Mouse (Mus musculus) kidney, postnatal 0 days (tissue): ENCODE results near the gene Birc5. TPM values are rescaled to one million over a fixed set of nuclear protein-coding genes. Genes with fewer than 3 reads are reported as not detected.

Source experiments
- ATAC-seq: fragments of 200-750 bp; cut with Nextera tagmentation; replicated peaks from 2 replicates; pipeline ENCODE4 v1.8.0; 2017; ENCODE audit warnings: low read depth, moderate number of reproducible peaks, moderate TSS enrichment, moderate library complexity; ENCODE audit not compliant: low FRiP score
- DNase-seq: peaks from one replicate; pipeline ENCODE4 v3.0.0-alpha.2; 2016; ENCODE audit warnings: low spot score
- H3K27ac ChIP-seq: fragments of 300-500 bp; sonication (generic); 2 replicates; pipeline ENCODE4 v1.5.1; 2014; ENCODE audit warnings: mild to moderate bottlenecking
- H3K27me3 ChIP-seq: fragments of 300-500 bp; sonication (generic); 2 replicates; pipeline ENCODE4 v1.6.1; 2014; ENCODE audit warnings: low read length, mixed read lengths; ENCODE audit not compliant: insufficient read depth
- H3K36me3 ChIP-seq: fragments of 300-500 bp; sonication (generic); 2 replicates; pipeline ENCODE4 v1.6.1; 2014; ENCODE audit warnings: low read length, mixed read lengths; ENCODE audit not compliant: insufficient read depth
- H3K4me1 ChIP-seq: fragments of 300-500 bp; sonication (generic); replicated peaks from 2 replicates; pipeline ENCODE4 v1.6.1; 2014; ENCODE audit warnings: antibody characterized with exemption, low read length, mixed read lengths; ENCODE audit not compliant: insufficient read depth
- H3K4me2 ChIP-seq: fragments of 300-500 bp; sonication (generic); 2 replicates; pipeline ENCODE4 v1.6.1; 2014; ENCODE audit warnings: mild to moderate bottlenecking, low read length, moderate library complexity, mixed read lengths
- H3K4me3 ChIP-seq: fragments of 300-500 bp; sonication (generic); replicated peaks from 2 replicates; pipeline ENCODE4 v1.5.1; 2014; ENCODE audit warnings: low read depth, low read length
- H3K9ac ChIP-seq: fragments of 300-500 bp; sonication (generic); 2 replicates; pipeline ENCODE4 v1.6.1; 2014; ENCODE audit warnings: low read depth, low read length
- H3K9me3 ChIP-seq: fragments of 300-500 bp; sonication (generic); replicated peaks from 2 replicates; pipeline ENCODE4 v1.6.1; 2016; ENCODE audit warnings: low read length, inconsistent platforms, mixed read lengths
- CTCF ChIP-seq: IDR thresholded peaks from 2 replicates; pipeline ENCODE4 v1.5.1; 2016; ENCODE audit warnings: antibody characterized with exemption, low read depth, mild to moderate bottlenecking, moderate library complexity
- WGBS: fragments of 180-500 bp; shearing (Covaris S2); extraction: QIAGEN DNeasy Blood & Tissue Kit; methylation state at CpG from one replicate; pipeline ENCODE4 v1.1.7; 2014; 5-methylcytosine and 5-hydroxymethylcytosine counted together
- polyA plus RNA-seq: library from polyadenylated mRNA; unstranded; fragments of >200 nt; fragmentation: Nextera tagmentation; extraction: Ambion mirVana; gene quantifications from 2 replicates; pipeline ENCODE4 v1.2.1, GENCODE M21; 2015

The Birc5 gene
- 145 and 155 TPM in 2 replicates for polyA plus RNA-seq

- Histone ChIP-seq H3K36me3 (0 out of 2 replicates have a peak, but pooled peaks cover 3% of the 10 kb centered on the region), H3K9me3 (no peaks in the 10 kb centered on the region), H3K4me2 (peak within 1 kb of the TSS; percentile 78), H3K4me3 (peak within 1 kb of the TSS; percentile 49), H3K27ac (peak within 1 kb of the TSS; percentile 94), H3K9ac (peak within 1 kb of the TSS; percentile 70), H3K4me1 (peaks cover 7% of the 10 kb centered on the region; the same call in 1 of the 2 replicates), H3K27me3 (no peaks in the 10 kb centered on the region)
- under 1% methylated on average over 51 of the region's 51 CpGs for WGBS
- TF ChIP-seq CTCF, result no peak
- DNase-seq, result peak; percentile 98
- ATAC-seq, result peak; percentile 90
Observed at GRCm38 (mm10) chr11:117848985-117849671, at the start of gene Birc5. TSS of gene Birc5 (plus strand) at chr11:117849251.

- H3K27ac ChIP-seq, result no peak overlapping the region
- no peak for TF ChIP-seq CTCF
- H3K4me2 ChIP-seq, result no peak overlapping the region
- DNase-seq (no peak), ATAC-seq (no peak)
- no peak overlapping the region for H3K9ac ChIP-seq
- 83% methylated on average over 7 of the region's 7 CpGs for WGBS
- no peaks in the 10 kb centered on the region for H3K9me3 ChIP-seq
- H3K4me1 ChIP-seq, result no peaks in the 10 kb centered on the region
- H3K36me3 ChIP-seq, result no peaks in the 10 kb centered on the region
- H3K27me3 ChIP-seq, result no peaks in the 10 kb centered on the region
- H3K4me3 ChIP-seq, result no peak overlapping the region
Observed at GRCm38 (mm10) chr11:117800038-117800437, 49.0 kb upstream of the Birc5 start.

- H3K27ac ChIP-seq, result no peak overlapping the region
- no peak for ATAC-seq
- no peaks in the 10 kb centered on the region for H3K27me3 ChIP-seq
- no peaks in the 10 kb centered on the region for H3K4me1 ChIP-seq
- no peak overlapping the region for H3K4me3 ChIP-seq
- H3K36me3 ChIP-seq, result no peaks in the 10 kb centered on the region
- no peak overlapping the region for H3K9ac ChIP-seq
- DNase-seq, result peak; percentile 44
- WGBS, result 48% methylated on average over 7 of the region's 7 CpGs
- no peak overlapping the region for H3K4me2 ChIP-seq
- TF ChIP-seq CTCF, result no peak
- H3K9me3 ChIP-seq, result no peaks in the 10 kb centered on the region
Observed at GRCm38 (mm10) chr11:117801650-117802049, 47.4 kb upstream of the Birc5 start.

- no peak overlapping the region for H3K4me3 ChIP-seq
- no peaks in the 10 kb centered on the region for H3K27me3 ChIP-seq
- H3K9ac ChIP-seq, result no peak overlapping the region
- no peaks in the 10 kb centered on the region for H3K4me1 ChIP-seq
- H3K9me3 ChIP-seq, result no peaks in the 10 kb centered on the region
- H3K36me3 ChIP-seq, result no peaks in the 10 kb centered on the region
- no peak overlapping the region for H3K4me2 ChIP-seq
- WGBS, result 76% methylated on average over 3 of the region's 3 CpGs
- no peak for DNase-seq
- H3K27ac ChIP-seq, result no peak overlapping the region
- TF ChIP-seq CTCF, result no peak
- ATAC-seq, result no peak
Observed at GRCm38 (mm10) chr11:117803166-117803688, 45.8 kb upstream of the Birc5 start.

- Histone ChIP-seq H3K9ac (no peak overlapping the region), H3K4me3 (no peak overlapping the region), H3K9me3 (no peaks in the 10 kb centered on the region), H3K36me3 (no peaks in the 10 kb centered on the region), H3K27me3 (no peaks in the 10 kb centered on the region), H3K27ac (no peak overlapping the region), H3K4me1 (peaks cover 3% of the 10 kb centered on the region; the same call in 1 of the 2 replicates), H3K4me2 (no peak overlapping the region)
- WGBS, result 95% methylated on average over 6 of the region's 6 CpGs
- no peak for DNase-seq
- no peak for ATAC-seq
- no peak for TF ChIP-seq CTCF
Observed at GRCm38 (mm10) chr11:117806781-117807180, 42.3 kb upstream of the Birc5 start.

- no peak for TF ChIP-seq CTCF
- Histone ChIP-seq H3K9me3 (no peaks in the 10 kb centered on the region), H3K4me2 (peak within 1 kb of the TSS; percentile 82), H3K27ac (peak within 1 kb of the TSS; percentile 75), H3K4me3 (peak within 1 kb of the TSS; percentile 71), H3K27me3 (no peaks in the 10 kb centered on the region), H3K4me1 (peaks cover 3% of the 10 kb centered on the region; the same call in 1 of the 2 replicates), H3K36me3 (peaks cover 20% of the 10 kb centered on the region), H3K9ac (peak within 1 kb of the TSS; percentile 74)
- peak; percentile 82 for DNase-seq
- peak; percentile 74 for ATAC-seq
- under 1% methylated on average over 64 of the region's 75 CpGs for WGBS
Observed at GRCm38 (mm10) chr11:117809407-117810311, 39.4 kb upstream of the Birc5 start, which contains the start of the genes Gm20708 and Syngr2. TSS of gene Gm20708 (plus strand) at chr11:117809668. TSS of gene Syngr2 (plus strand) at chr11:117809668.
